11 mouse cellular contexts compared by ENCODE assay signal in genomic region chr10:75931311-75931710, GRCm38 (mm10). TPM values are rescaled to one million over a fixed set of nuclear protein-coding genes. Genes with fewer than 3 reads are reported as not detected.
DNase-seq lines count a peak whose midpoint lies in the region; ATAC-seq lines count a peak whose summit lies in the region.
"Had no signal": no experiment of that assay in that cellular context is flagged by ENCODE, and none has a peak within 500 bp of the region (broad histone marks: within the 10 kb centered on the region; RNA-seq: fewer than 3 reads in every experiment).

No protein-coding gene starts in this region.

- DNase-seq in kidney, adult 11 months: no peak
- DNase-seq in ovary, postnatal 36 days (ENCODE audit: low spot score): no peak
- DNase-seq in retina, embryonic 14.5 days (ENCODE audit: low spot score): no peak
- no peak for DNase-seq in urinary bladder, postnatal 4 days (ENCODE audit: low spot score in 2 of 2)

- ATAC-seq in kidney, embryonic 15.5 days (replicated peaks; ENCODE audit: low FRiP score): no peak
- ATAC-seq in embryonic facial prominence, embryonic 15.5 days (ENCODE audit: insufficient number of reproducible peaks, low FRiP score, low TSS enrichment, low read depth): no peak
- ATAC-seq in intestine, embryonic 15.5 days: no peak
- ATAC-seq in neural tube, embryonic 12.5 days (ENCODE audit: low FRiP score, low read depth): no peak

- peak overlapping the region; percentile 63 for H3K4me3 ChIP-seq in kidney, embryonic 15.5 days (replicated peaks)
- H3K4me3 ChIP-seq in embryonic facial prominence, embryonic 15.5 days (replicated peaks): peak overlapping the region; percentile 66
- H3K4me3 ChIP-seq in intestine, embryonic 15.5 days (replicated peaks): peak overlapping the region; percentile 60; the same call in 1 of the 2 replicates
- H3K4me3 ChIP-seq in neural tube, embryonic 12.5 days: peak overlapping the region; percentile 48

- H3K27ac ChIP-seq in kidney, embryonic 15.5 days: no peak overlapping the region
- 0 out of 2 replicates have a peak overlapping the region, but pooled peaks have one; percentile 85 for H3K27ac ChIP-seq in embryonic facial prominence, embryonic 15.5 days (replicated peaks)
- H3K27ac ChIP-seq in intestine, embryonic 15.5 days: no peak overlapping the region
- no peak overlapping the region for H3K27ac ChIP-seq in neural tube, embryonic 12.5 days

- WGBS in kidney, embryonic 15.5 days: 21% methylated on average over 7 of the region's 7 CpGs
- 13% methylated on average over 7 of the region's 7 CpGs for WGBS in embryonic facial prominence, embryonic 15.5 days
- 20% methylated on average over 7 of the region's 7 CpGs for WGBS in intestine, embryonic 15.5 days
- WGBS in neural tube, embryonic 12.5 days: 32% methylated on average over 7 of the region's 7 CpGs

- peaks cover 16% of the 10 kb centered on the region for H3K36me3 ChIP-seq in kidney, embryonic 15.5 days
- H3K36me3 ChIP-seq in embryonic facial prominence, embryonic 15.5 days: peaks cover 18% of the 10 kb centered on the region
- H3K36me3 ChIP-seq in intestine, embryonic 15.5 days: no peaks in the 10 kb centered on the region
- H3K36me3 ChIP-seq in neural tube, embryonic 12.5 days: peaks cover 6% of the 10 kb centered on the region; the same call in 1 of the 2 replicates

- H3K27me3 ChIP-seq in kidney, embryonic 15.5 days: peaks cover 11% of the 10 kb centered on the region
- peaks cover 12% of the 10 kb centered on the region for H3K27me3 ChIP-seq in embryonic facial prominence, embryonic 15.5 days
- 0 out of 2 replicates have a peak, but pooled peaks cover 9% of the 10 kb centered on the region for H3K27me3 ChIP-seq in intestine, embryonic 15.5 days (replicated peaks)
- H3K27me3 ChIP-seq in neural tube, embryonic 12.5 days (replicated peaks): peaks cover 21% of the 10 kb centered on the region

- peak overlapping the region; percentile 96 for H3K4me2 ChIP-seq in kidney, embryonic 15.5 days
- H3K4me2 ChIP-seq in embryonic facial prominence, embryonic 15.5 days (replicated peaks): peak overlapping the region; percentile 95
- peak overlapping the region; percentile 97 for H3K4me2 ChIP-seq in intestine, embryonic 15.5 days (replicated peaks)
- peak overlapping the region; percentile 94 for H3K4me2 ChIP-seq in neural tube, embryonic 12.5 days (replicated peaks)

- no peaks in the 10 kb centered on the region for H3K9me3 ChIP-seq in kidney, embryonic 15.5 days (replicated peaks)
- no peaks in the 10 kb centered on the region for H3K9me3 ChIP-seq in embryonic facial prominence, embryonic 15.5 days (replicated peaks)
- no peaks in the 10 kb centered on the region for H3K9me3 ChIP-seq in intestine, embryonic 15.5 days
- no peaks in the 10 kb centered on the region for H3K9me3 ChIP-seq in neural tube, embryonic 12.5 days
- H3K9me3 ChIP-seq: megakaryocyte, embryonic 14.5 days had no signal

- peaks cover 47% of the 10 kb centered on the region for H3K4me1 ChIP-seq in kidney, embryonic 15.5 days
- peaks cover 44% of the 10 kb centered on the region for H3K4me1 ChIP-seq in embryonic facial prominence, embryonic 15.5 days
- H3K4me1 ChIP-seq in intestine, embryonic 15.5 days (replicated peaks): peaks cover 30% of the 10 kb centered on the region
- H3K4me1 ChIP-seq in neural tube, embryonic 12.5 days: peaks cover 34% of the 10 kb centered on the region

- peak overlapping the region; percentile 83; the same call in 1 of the 2 replicates for H3K9ac ChIP-seq in kidney, embryonic 15.5 days
- H3K9ac ChIP-seq in embryonic facial prominence, embryonic 15.5 days: no peak overlapping the region; the same call in 1 of the 2 replicates
- H3K9ac ChIP-seq in intestine, embryonic 15.5 days: peak overlapping the region; percentile 8; the same call in 1 of the 2 replicates
- H3K9ac ChIP-seq in neural tube, embryonic 12.5 days: 0 out of 2 replicates have a peak overlapping the region, but pooled peaks have one; percentile 71

RNA-seq across cellular contexts. Expression of gene Chchd10, which starts 1.6 kb away (rescaled TPM):
- polyA plus RNA-seq in kidney, embryonic 15.5 days (2015; fragmentation: Nextera tagmentation; extraction: Ambion mirVana): 140 and 148 TPM in 2 replicates
- polyA plus RNA-seq in embryonic facial prominence, embryonic 15.5 days (2015; fragmentation: Nextera tagmentation; extraction: Ambion mirVana): 29.7 and 33.4 TPM in 2 replicates
- 171 and 215 TPM in 2 replicates for polyA plus RNA-seq in intestine, embryonic 15.5 days (2015; fragmentation: Nextera tagmentation; extraction: Ambion mirVana)
- polyA plus RNA-seq in neural tube, embryonic 12.5 days (2016; fragmentation: Nextera tagmentation; extraction: Ambion mirVana): 20.2 and 20.6 TPM in 2 replicates

RNA-seq across cellular contexts. Expression of gene Mmp11, which starts 5.0 kb away (rescaled TPM):
- polyA plus RNA-seq in kidney, embryonic 15.5 days (2015; fragmentation: Nextera tagmentation; extraction: Ambion mirVana): 48.2 and 57.3 TPM in 2 replicates
- polyA plus RNA-seq in embryonic facial prominence, embryonic 15.5 days (2015; fragmentation: Nextera tagmentation; extraction: Ambion mirVana): 101 and 133 TPM in 2 replicates
- polyA plus RNA-seq in intestine, embryonic 15.5 days (2015; fragmentation: Nextera tagmentation; extraction: Ambion mirVana): 30.1 and 32.2 TPM in 2 replicates
- 45.4 and 51.2 TPM in 2 replicates for polyA plus RNA-seq in neural tube, embryonic 12.5 days (2016; fragmentation: Nextera tagmentation; extraction: Ambion mirVana)
- polyA plus RNA-seq: erythroblast, embryonic 14.5 days had no signal

RNA-seq across cellular contexts. Expression of gene Gm867, which starts 9.2 kb away (rescaled TPM):
- 0.30 and 1.0 TPM in 2 replicates for polyA plus RNA-seq in kidney, embryonic 15.5 days (2015; fragmentation: Nextera tagmentation; extraction: Ambion mirVana)
- 0.81 and 0.89 TPM in 2 replicates for polyA plus RNA-seq in embryonic facial prominence, embryonic 15.5 days (2015; fragmentation: Nextera tagmentation; extraction: Ambion mirVana)
- 0.30 and 0.47 TPM in 2 replicates for polyA plus RNA-seq in intestine, embryonic 15.5 days (2015; fragmentation: Nextera tagmentation; extraction: Ambion mirVana)
- 2.4 and 2.5 TPM in 2 replicates for polyA plus RNA-seq in neural tube, embryonic 12.5 days (2016; fragmentation: Nextera tagmentation; extraction: Ambion mirVana)

RNA-seq across cellular contexts. Expression of gene Smarcb1, which starts 9.9 kb away (rescaled TPM):
- 219 and 239 TPM in 2 replicates for polyA plus RNA-seq in kidney, embryonic 15.5 days (2015; fragmentation: Nextera tagmentation; extraction: Ambion mirVana)
- polyA plus RNA-seq in embryonic facial prominence, embryonic 15.5 days (2015; fragmentation: Nextera tagmentation; extraction: Ambion mirVana): 187 and 192 TPM in 2 replicates
- polyA plus RNA-seq in intestine, embryonic 15.5 days (2015; fragmentation: Nextera tagmentation; extraction: Ambion mirVana): 170 and 171 TPM in 2 replicates
- polyA plus RNA-seq in neural tube, embryonic 12.5 days (2016; fragmentation: Nextera tagmentation; extraction: Ambion mirVana): 282 and 298 TPM in 2 replicates

RNA-seq across cellular contexts. Expression of gene Vpreb3, which starts 11.5 kb away (rescaled TPM):
- polyA plus RNA-seq in kidney, embryonic 15.5 days (2015; fragmentation: Nextera tagmentation; extraction: Ambion mirVana): 0.57 and 1.2 TPM in 2 replicates
- polyA plus RNA-seq in embryonic facial prominence, embryonic 15.5 days (2015; fragmentation: Nextera tagmentation; extraction: Ambion mirVana): 1.4 and 1.6 TPM in 2 replicates
- 0.57 and 0.89 TPM in 2 replicates for polyA plus RNA-seq in intestine, embryonic 15.5 days (2015; fragmentation: Nextera tagmentation; extraction: Ambion mirVana)
- polyA plus RNA-seq in neural tube, embryonic 12.5 days (2016; fragmentation: Nextera tagmentation; extraction: Ambion mirVana): 0.44 and 0.46 TPM in 2 replicates
- polyA plus RNA-seq: brain, embryonic 14.5 days; erythroblast, embryonic 14.5 days had no signal
